Mouse (Mus musculus) testis, adult 2 months (tissue): ENCODE data around the gene Ugt1a6b. TPM values are rescaled to one million over a fixed set of nuclear protein-coding genes. Genes with fewer than 3 reads are reported as not detected.
"Not testable (repeated sequence)": the region's sequence is repeated elsewhere in the genome, so short reads cannot be mapped to it uniquely, and the experiment has no call there.

ENCODE experiments used
- H3K27ac ChIP-seq: fragments of 200-500 bp; 2 replicates; pipeline ENCODE4 v1.5.1; 2012; ENCODE audit warnings: low read depth, low read length; ENCODE audit not compliant: control insufficient read depth, insufficient read depth
- H3K27me3 ChIP-seq: fragments of 200-500 bp; 2 replicates; pipeline ENCODE4 v1.6.1; 2012; ENCODE audit warnings: mild to moderate bottlenecking, low read length, moderate library complexity; ENCODE audit not compliant: control insufficient read depth, insufficient read depth
- H3K36me3 ChIP-seq: fragments of 200-500 bp; 2 replicates; pipeline ENCODE4 v1.6.1; 2012; ENCODE audit warnings: mild to moderate bottlenecking, low read length; ENCODE audit not compliant: control insufficient read depth, insufficient read depth
- H3K4me1 ChIP-seq: fragments of 200-500 bp; 2 replicates; pipeline ENCODE4 v1.6.1; 2012; ENCODE audit warnings: low read length; ENCODE audit not compliant: control insufficient read depth, insufficient read depth
- H3K4me3 ChIP-seq: fragments of 200-500 bp; 2 replicates; pipeline ENCODE4 v1.5.1; 2012; ENCODE audit warnings: low read depth, mild to moderate bottlenecking, low read length, moderate library complexity, mixed read lengths; ENCODE audit not compliant: control insufficient read depth
- CTCF ChIP-seq: fragments of 200-500 bp; IDR thresholded peaks from 2 replicates; pipeline ENCODE4 v1.5.1; 2012; ENCODE audit warnings: low read depth, mild to moderate bottlenecking, inconsistent platforms, low read length, moderate library complexity; ENCODE audit not compliant: control insufficient read depth, insufficient read depth, insufficient replicate concordance
- POLR2A ChIP-seq: fragments of 200-500 bp; IDR thresholded peaks from 2 replicates; pipeline ENCODE4 v1.6.1; 2012; ENCODE audit warnings: low read depth, mild to moderate bottlenecking, inconsistent platforms, low read length, moderate library complexity; ENCODE audit not compliant: control insufficient read depth
- polyA plus RNA-seq: library from polyadenylated mRNA; depleted of rRNA; stranded (reverse); fragments of >200 nt; gene quantifications from 2 replicates; pipeline ENCODE4 v1.2.3, GENCODE M21; 2012

Gene Ugt1a6b
- polyA plus RNA-seq, 1 experiment, result 7.4 TPM

DNA sequence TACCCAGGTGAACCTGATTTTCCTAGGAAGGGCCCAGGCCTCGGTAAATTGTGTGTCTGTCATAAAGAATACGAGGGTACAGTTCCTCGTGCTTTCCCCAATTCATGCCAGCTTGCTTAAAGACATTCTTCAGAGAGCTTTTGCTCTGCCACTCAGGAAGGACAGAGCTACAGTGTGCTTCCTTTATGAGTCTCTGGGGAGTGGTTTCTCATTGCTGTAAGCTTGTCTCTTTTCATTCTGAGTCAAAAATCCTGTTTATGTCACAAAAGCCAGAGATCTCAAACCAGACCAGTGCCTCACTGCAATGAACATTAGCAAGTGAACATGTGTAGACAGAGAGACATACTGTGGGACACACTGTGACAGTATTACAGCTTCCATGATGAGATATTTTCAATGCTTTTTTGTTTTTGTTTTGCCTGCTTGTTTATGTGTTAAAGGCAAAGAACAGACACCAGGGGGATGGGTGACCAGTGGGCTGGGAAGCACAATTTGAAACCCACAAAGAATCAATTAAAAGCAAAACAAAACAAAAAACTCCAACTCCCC lies 30.9 kb downstream of the Ugt1a6b start:
- H3K27ac ChIP-seq, result peak overlapping the region; percentile 66; the same call in 1 of the 2 replicates
- H3K4me3 ChIP-seq, result no peak overlapping the region
- no peaks in the 10 kb centered on the region for H3K27me3 ChIP-seq
- TF ChIP-seq POLR2A, result no peak
- no peak for TF ChIP-seq CTCF
- no peaks in the 10 kb centered on the region for H3K4me1 ChIP-seq
- no peaks in the 10 kb centered on the region for H3K36me3 ChIP-seq

DNA sequence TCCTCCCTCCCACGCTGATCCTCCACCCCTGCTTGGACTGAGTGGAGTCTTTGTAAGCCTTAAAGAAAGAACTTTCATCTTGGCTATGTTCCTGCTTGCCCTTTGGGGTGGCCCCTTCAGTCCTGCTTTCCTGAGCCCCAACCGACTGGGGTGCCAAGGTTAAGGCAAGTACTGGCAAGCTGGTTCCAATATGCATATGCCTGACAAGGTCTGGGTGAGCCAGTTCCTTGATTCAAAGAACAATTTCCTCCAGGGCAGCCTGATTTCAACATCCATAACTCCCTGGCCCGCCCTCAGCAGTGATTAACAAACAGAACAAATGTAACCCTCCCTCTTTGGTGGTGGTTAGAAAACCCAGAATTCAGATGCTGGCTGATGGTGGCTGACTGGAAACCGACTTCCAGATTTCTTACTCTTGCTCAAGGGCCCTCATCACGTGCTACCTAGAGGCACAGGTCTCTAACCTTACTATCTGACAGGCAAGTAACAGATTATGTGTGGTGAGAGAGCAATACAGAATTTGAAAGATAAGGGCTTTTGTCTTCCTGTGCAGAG lies 31.5 kb downstream of the Ugt1a6b start, which contains the start of gene Ugt1a6a:
TSS of gene Ugt1a6a (plus strand) at position 353 of the 555 bp plus-strand sequence.
- H3K27me3 ChIP-seq, H3K4me3 ChIP-seq, H3K36me3 ChIP-seq, H3K4me1 ChIP-seq: not testable (repeated sequence)
- H3K27ac ChIP-seq, result peak within 1 kb of the TSS; percentile 66

DNA sequence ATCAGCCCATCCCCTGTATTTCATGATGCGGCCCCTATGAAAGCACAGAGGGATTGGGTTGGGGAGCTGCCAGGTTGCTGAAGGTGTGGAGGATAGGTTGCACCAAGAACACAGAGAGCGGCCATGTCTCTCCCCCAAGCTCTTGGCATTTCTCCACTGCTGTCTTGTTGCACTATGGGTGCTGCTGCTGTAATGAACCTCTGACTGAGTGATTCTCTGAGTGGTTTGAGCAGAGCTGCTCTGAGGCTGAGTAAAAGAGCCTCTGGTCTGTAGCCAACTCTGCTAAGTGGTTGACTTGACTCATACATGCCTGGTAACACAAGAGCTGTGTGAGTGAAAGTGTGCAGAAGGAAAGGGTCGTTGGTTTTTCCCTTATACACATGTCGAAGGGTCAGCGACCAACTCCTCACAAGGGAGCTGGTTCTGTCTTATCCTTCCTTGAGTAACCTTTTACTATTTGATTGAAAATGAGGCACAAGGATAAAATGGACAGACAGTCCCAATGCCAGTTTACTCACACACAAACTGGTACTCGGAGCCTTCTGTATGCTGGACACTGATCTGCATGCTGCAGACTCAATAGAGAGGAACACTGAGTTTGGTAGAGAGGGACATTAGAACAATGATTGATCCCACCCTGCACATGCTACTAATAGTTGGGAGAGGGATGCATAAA lies 32.3 kb downstream of the Ugt1a6b start:
- not testable (repeated sequence) for H3K27me3 ChIP-seq, H3K4me1 ChIP-seq, H3K4me3 ChIP-seq, H3K36me3 ChIP-seq
- peak overlapping the region; percentile 10 for H3K27ac ChIP-seq

DNA sequence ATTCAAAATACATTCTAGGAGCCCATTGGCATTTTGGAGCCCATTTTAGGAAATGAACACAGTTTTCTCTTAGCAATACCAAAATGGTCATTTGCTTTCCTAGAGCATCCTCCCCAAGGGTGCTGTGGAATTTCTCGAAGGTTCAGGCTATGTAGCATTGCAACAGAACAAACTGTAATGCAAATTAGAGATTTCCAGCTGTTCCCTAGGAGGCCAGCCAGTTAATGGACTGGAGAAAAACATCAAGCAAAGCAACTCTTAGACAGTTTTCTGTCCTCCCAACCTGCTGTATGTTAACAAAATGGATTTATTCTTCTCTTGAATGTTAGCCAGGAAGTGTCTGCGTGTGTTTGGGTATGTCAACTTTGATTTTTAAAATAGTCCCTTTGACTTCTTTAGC lies 33.6 kb downstream of the Ugt1a6b start:
- TF ChIP-seq CTCF, result no peak
- no peak for TF ChIP-seq POLR2A
- no peaks in the 10 kb centered on the region for H3K36me3 ChIP-seq
- H3K4me3 ChIP-seq, result no peak overlapping the region

DNA sequence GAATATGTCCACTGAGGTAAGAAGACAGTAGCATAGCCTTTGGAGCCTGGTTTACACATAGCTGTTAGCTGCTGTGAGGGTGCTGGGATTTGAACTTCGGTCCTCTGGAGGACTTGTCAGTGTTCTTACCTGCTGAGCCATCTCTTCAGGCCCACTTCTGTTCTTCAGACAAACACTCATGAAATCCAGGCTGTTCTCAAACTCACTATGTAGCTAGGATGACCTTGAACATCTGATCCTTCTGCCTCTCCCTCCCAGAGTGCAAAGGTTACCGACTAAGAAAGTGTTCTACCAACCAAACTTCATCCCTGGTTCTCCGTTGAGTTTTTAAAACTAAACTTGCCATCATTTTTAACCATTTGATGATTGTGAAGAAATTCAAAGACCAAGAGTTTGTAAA lies 34.2 kb downstream of the Ugt1a6b start:
- no peak for TF ChIP-seq CTCF
- TF ChIP-seq POLR2A, result no peak
- Histone ChIP-seq H3K27ac (no peak overlapping the region), H3K36me3 (no peaks in the 10 kb centered on the region), H3K4me3 (no peak overlapping the region), H3K4me1 (no peaks in the 10 kb centered on the region), H3K27me3 (no peaks in the 10 kb centered on the region)

More for the DNA sequence above, 33.6 kb downstream of the Ugt1a6b start:
- no peaks in the 10 kb centered on the region for H3K27me3 ChIP-seq
- H3K4me1 ChIP-seq, result no peaks in the 10 kb centered on the region
- no peak overlapping the region for H3K27ac ChIP-seq

DNA sequence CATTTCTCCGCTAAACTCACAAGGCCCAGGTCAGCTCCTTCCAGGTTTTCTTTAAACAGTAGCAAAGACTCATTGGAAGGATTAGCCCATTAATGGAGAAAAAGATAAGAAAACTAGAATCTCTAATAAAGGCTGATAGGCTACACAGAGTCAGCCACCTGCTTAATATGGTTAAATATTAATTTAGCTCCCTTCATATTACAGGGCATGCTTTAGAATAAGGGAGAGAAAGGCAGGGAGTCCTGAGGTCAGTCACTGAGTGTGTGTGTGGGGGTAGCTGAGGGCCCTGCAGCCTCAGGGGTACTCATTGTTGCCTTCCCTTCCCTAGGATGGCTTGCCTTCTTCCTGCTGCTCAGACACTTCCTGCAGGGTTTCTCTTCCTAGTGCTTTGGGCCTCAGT lies 35.1 kb downstream of the Ugt1a6b start:
- Histone ChIP-seq H3K4me3 (no peak overlapping the region), H3K4me1 (no peaks in the 10 kb centered on the region), H3K27ac (no peak overlapping the region), H3K27me3 (no peaks in the 10 kb centered on the region), H3K36me3 (no peaks in the 10 kb centered on the region)
- no peak for TF ChIP-seq POLR2A
- TF ChIP-seq CTCF, result no peak

DNA sequence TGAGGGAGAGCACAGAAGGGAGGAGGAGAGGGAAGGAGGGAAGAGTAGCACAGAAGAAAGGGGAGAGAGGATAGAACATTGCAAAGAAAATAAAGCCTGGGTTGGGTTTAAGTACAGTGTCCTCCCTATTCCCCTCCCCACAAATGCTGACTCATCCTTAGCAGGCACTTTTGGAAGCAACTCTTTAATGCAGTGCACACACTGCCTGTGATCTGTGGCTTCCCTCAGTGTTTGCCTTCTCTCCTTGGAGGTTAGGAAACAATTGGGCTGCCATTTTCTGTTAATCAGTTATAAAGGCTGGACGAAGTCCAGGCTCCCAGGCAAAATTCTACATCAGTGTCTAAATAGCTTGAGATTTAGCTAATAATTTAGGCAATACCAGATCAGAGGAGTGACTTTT lies 37.4 kb downstream of the Ugt1a6b start:
- H3K27me3 ChIP-seq, H3K4me3 ChIP-seq, H3K36me3 ChIP-seq, H3K4me1 ChIP-seq, H3K27ac ChIP-seq: not testable (repeated sequence)
